Mouse (Mus musculus) lung, postnatal 0 days (tissue): ENCODE measurements around the gene Adamts20. TPM values are rescaled to one million over a fixed set of nuclear protein-coding genes. Genes with fewer than 3 reads are reported as not detected.

Experiments
- ATAC-seq: fragments of 200-750 bp; cut with Nextera tagmentation; 2 replicates; pipeline ENCODE4 v1.8.0; 2017; ENCODE audit warnings: moderate library complexity
- DNase-seq: peaks from one replicate; pipeline ENCODE4 v3.0.0-alpha.2; 2016; ENCODE audit warnings: low spot score
- H3K27ac ChIP-seq: fragments of 300-500 bp; sonication (generic); 2 replicates; pipeline ENCODE4 v1.5.1; 2014; ENCODE audit warnings: antibody characterized with exemption, mild to moderate bottlenecking, low read length, mixed read lengths
- H3K27me3 ChIP-seq: fragments of 300-500 bp; sonication (generic); replicated peaks from 2 replicates; pipeline ENCODE4 v1.6.1; 2014; ENCODE audit warnings: low read length, mixed read lengths; ENCODE audit not compliant: insufficient read depth
- H3K36me3 ChIP-seq: fragments of 300-500 bp; sonication (generic); 2 replicates; pipeline ENCODE4 v1.6.1; 2014; ENCODE audit warnings: low read length, mixed read lengths; ENCODE audit not compliant: insufficient read depth
- H3K4me1 ChIP-seq: fragments of 300-500 bp; sonication (generic); 2 replicates; pipeline ENCODE4 v1.6.1; 2014; ENCODE audit warnings: antibody characterized with exemption, low read depth, low read length, mixed read lengths; ENCODE audit not compliant: insufficient read depth
- H3K4me2 ChIP-seq: fragments of 300-500 bp; sonication (generic); replicated peaks from 2 replicates; pipeline ENCODE4 v1.6.1; 2014; ENCODE audit warnings: low read depth, mild to moderate bottlenecking, low read length, moderate library complexity, mixed read lengths
- H3K4me3 ChIP-seq: fragments of 300-500 bp; sonication (generic); 2 replicates; pipeline ENCODE4 v1.5.1; 2014; ENCODE audit warnings: low read depth, low read length
- H3K9ac ChIP-seq: fragments of 300-500 bp; sonication (generic); replicated peaks from 2 replicates; pipeline ENCODE4 v1.6.1; 2014; ENCODE audit warnings: low read depth, mild to moderate bottlenecking
- H3K9me3 ChIP-seq: fragments of 300-500 bp; sonication (generic); 2 replicates; pipeline ENCODE4 v1.6.1; 2016; ENCODE audit warnings: low read length, mixed read lengths
- CTCF ChIP-seq: IDR thresholded peaks from 2 replicates; pipeline ENCODE4 v1.5.1; 2016; ENCODE audit warnings: antibody characterized with exemption, mild to moderate bottlenecking
- EP300 ChIP-seq: IDR thresholded peaks from 2 replicates; pipeline ENCODE4 v1.6.1; 2016; ENCODE audit warnings: antibody characterized with exemption, mild to moderate bottlenecking, control low read depth
- WGBS: fragments of 180-500 bp; shearing (Covaris S2); extraction: QIAGEN DNeasy Blood & Tissue Kit; methylation state at CpG from one replicate; pipeline ENCODE4 v1.1.7; 2014; 5-methylcytosine and 5-hydroxymethylcytosine counted together
- polyA plus RNA-seq: library from polyadenylated mRNA; unstranded; fragments of >200 nt; fragmentation: Nextera tagmentation; extraction: Ambion mirVana; gene quantifications from 2 replicates; pipeline ENCODE4 v1.2.1, GENCODE M21; 2015

Gene Adamts20
- polyA plus RNA-seq, 1 experiment from 2014 or later: 0.13 TPM

- Histone ChIP-seq H3K9ac (no peak overlapping the region), H3K4me1 (0 out of 2 replicates have a peak, but pooled peaks cover 4% of the 10 kb centered on the region), H3K4me2 (no peak overlapping the region), H3K27me3 (no peaks in the 10 kb centered on the region), H3K27ac (peak overlapping the region; percentile 16; the same call in 1 of the 2 replicates), H3K36me3 (no peaks in the 10 kb centered on the region), H3K9me3 (no peaks in the 10 kb centered on the region), H3K4me3 (no peak overlapping the region)
- TF ChIP-seq CTCF (peak; percentile 44), EP300 (no peak)
- DNase-seq (no peak), ATAC-seq (0 out of 2 replicates have a peak, but pooled peaks have one; percentile 21)
- WGBS: 60% methylated on average over 14 of the region's 14 CpGs
These were observed 210.9 kb downstream of the Adamts20 start for GRCm38 (mm10) chr15:94254091-94254860.

DNA sequence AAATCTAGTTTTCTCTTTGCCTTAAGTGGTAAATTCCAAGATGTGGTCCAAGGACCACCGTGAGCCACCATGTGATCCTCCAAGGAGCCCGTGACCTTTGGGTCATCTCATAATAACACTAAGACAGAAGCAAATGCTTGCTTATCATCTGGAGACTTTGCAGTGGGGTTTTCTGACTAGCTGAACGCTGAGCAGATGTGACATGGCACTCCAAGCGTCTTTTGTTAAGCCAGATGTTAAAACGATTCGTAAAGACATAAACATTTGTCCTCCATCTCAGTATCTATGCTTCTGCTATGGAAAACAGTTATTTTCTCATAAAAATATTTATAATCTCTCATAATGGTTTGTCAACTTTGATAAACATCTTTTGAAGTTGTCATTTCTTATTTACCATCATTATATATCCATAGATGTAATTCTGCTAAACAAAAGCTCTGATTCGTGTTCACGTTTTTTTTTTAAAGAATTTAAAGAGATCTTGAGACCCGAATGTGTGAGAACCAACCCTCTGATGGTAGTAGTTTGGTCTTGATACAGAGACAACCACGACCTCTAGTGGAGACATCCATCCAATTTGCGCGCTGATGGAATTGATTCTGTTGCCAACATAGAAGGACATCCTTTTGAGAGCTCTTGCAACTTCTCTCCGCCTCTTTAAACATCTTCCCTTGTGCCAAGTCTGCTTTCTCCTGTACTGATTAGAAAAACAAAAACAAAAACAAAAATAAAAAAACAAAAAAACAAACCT is 212.1 kb downstream of the Adamts20 start:
- Histone ChIP-seq H3K4me1 (0 out of 2 replicates have a peak, but pooled peaks cover 4% of the 10 kb centered on the region), H3K4me3 (no peak overlapping the region), H3K36me3 (no peaks in the 10 kb centered on the region), H3K4me2 (no peak overlapping the region), H3K9me3 (no peaks in the 10 kb centered on the region), H3K9ac (no peak overlapping the region), H3K27me3 (no peaks in the 10 kb centered on the region), H3K27ac (no peak overlapping the region)
- WGBS: 46% methylated on average over 13 of the region's 13 CpGs
- no peak for ATAC-seq
- peak; percentile 62 for DNase-seq
- TF ChIP-seq CTCF (peak; percentile 62), EP300 (no peak)

GRCm38 (mm10) chr15:94249766-94250165 is 215.5 kb downstream of the Adamts20 start:
- Histone ChIP-seq H3K4me1 (0 out of 2 replicates have a peak, but pooled peaks cover 4% of the 10 kb centered on the region), H3K4me2 (0 out of 2 replicates have a peak overlapping the region, but pooled peaks have one; percentile 9), H3K9me3 (no peaks in the 10 kb centered on the region), H3K9ac (no peak overlapping the region), H3K36me3 (no peaks in the 10 kb centered on the region), H3K27me3 (no peaks in the 10 kb centered on the region), H3K4me3 (no peak overlapping the region), H3K27ac (no peak overlapping the region)
- peak; percentile 62 for ATAC-seq
- TF ChIP-seq EP300 (no peak), CTCF (no peak)
- 20% methylated on average over 8 of the region's 8 CpGs for WGBS
- peak; percentile 67 for DNase-seq

DNA sequence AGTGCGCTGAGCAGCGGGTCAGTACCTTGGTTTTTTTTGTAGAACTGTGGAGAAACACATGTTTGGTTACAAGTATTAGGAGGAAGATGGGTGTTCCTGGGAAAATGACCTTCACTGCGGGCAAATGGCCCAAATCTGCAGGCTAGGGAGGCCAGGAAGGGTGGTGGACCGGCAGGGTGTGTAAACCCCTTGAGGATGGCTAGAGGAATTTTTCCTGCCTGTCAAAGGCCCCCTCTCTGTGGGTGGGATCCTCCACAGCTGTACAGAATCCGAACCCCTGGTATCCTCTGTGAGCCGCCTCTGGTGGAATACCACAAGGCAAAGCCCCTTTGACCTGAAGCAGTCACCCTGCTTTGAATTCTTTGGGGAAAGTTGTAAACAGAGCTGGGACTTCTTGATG is 216.8 kb downstream of the Adamts20 start:
- 49% methylated on average over 6 of the region's 6 CpGs for WGBS
- H3K4me2 ChIP-seq: no peak overlapping the region
- TF ChIP-seq EP300 (no peak), CTCF (no peak)
- ATAC-seq: no peak
- DNase-seq: no peak
- no peak overlapping the region for H3K9ac ChIP-seq
- 0 out of 2 replicates have a peak, but pooled peaks cover 4% of the 10 kb centered on the region for H3K4me1 ChIP-seq
- no peak overlapping the region for H3K4me3 ChIP-seq
- H3K9me3 ChIP-seq: no peaks in the 10 kb centered on the region
- no peaks in the 10 kb centered on the region for H3K36me3 ChIP-seq
- no peaks in the 10 kb centered on the region for H3K27me3 ChIP-seq
- no peak overlapping the region for H3K27ac ChIP-seq

- Histone ChIP-seq H3K27ac (no peak overlapping the region), H3K4me3 (no peak overlapping the region), H3K9me3 (no peaks in the 10 kb centered on the region), H3K9ac (no peak overlapping the region), H3K4me2 (no peak overlapping the region), H3K27me3 (no peaks in the 10 kb centered on the region), H3K4me1 (0 out of 2 replicates have a peak, but pooled peaks cover 4% of the 10 kb centered on the region), H3K36me3 (no peaks in the 10 kb centered on the region)
- 56% methylated on average over 5 of the region's 5 CpGs for WGBS
- no peak for ATAC-seq
- TF ChIP-seq EP300 (0 out of 2 replicates have a peak, but pooled peaks have one; percentile 9), CTCF (no peak)
- DNase-seq: peak; percentile 27
These were observed 218.5 kb downstream of the Adamts20 start for GRCm38 (mm10) chr15:94246669-94247068.

- WGBS: 59% methylated on average over 2 of the region's 2 CpGs
- Histone ChIP-seq H3K36me3 (no peaks in the 10 kb centered on the region), H3K27me3 (no peaks in the 10 kb centered on the region)
These were observed 220.9 kb downstream of the Adamts20 start for GRCm38 (mm10) chr15:94244336-94244735.

More at GRCm38 (mm10) chr15:94244336-94244735, 220.9 kb downstream of the Adamts20 start:
- Histone ChIP-seq H3K9ac (no peak overlapping the region), H3K4me2 (no peak overlapping the region), H3K27ac (no peak overlapping the region), H3K9me3 (no peaks in the 10 kb centered on the region), H3K4me3 (no peak overlapping the region), H3K4me1 (no peaks in the 10 kb centered on the region)
- TF ChIP-seq CTCF (no peak), EP300 (no peak)
- ATAC-seq (no peak), DNase-seq (no peak)
